Mouse (Mus musculus) CH12F3 (cell line): ENCODE measurements around the gene Hoxd12.

Experiments
- in situ Hi-C: fragments of 300-500 bp; cut with MboI; formaldehyde crosslinking; loops from 2 replicates; pipeline ENCODE4 v1.14.3; 2020; ENCODE audit warnings: low sequenced_read_pairs

Gene Hoxd12

GRCm38 (mm10) chr2:74674881-74675665 lies at the start of gene Hoxd12:
Gene Hoxd12 (plus strand): TSS chr2:74675013.
- in situ Hi-C loops, result loop anchor here (25.0 kb wide), 2 partner anchors 613 to 637 kb away; no protein-coding TSS in a partner anchor

- in situ Hi-C loops, result no loop called here
Observed at GRCm38 (mm10) chr2:74635412-74635811, 39.4 kb upstream of the Hoxd12 start.

GRCm38 (mm10) chr2:74642431-74642830 lies 32.4 kb upstream of the Hoxd12 start:
- in situ Hi-C loops, result no loop called here

- in situ Hi-C loops, result no loop called here
Observed at GRCm38 (mm10) chr2:74645631-74646030, 29.2 kb upstream of the Hoxd12 start.

- in situ Hi-C loops, result no loop called here
Observed at GRCm38 (mm10) chr2:74647082-74647864, 27.5 kb upstream of the Hoxd12 start.

- in situ Hi-C loops, result loop anchor here (25.0 kb wide), 1 partner anchor 591 kb away; no protein-coding TSS in a partner anchor
Observed at GRCm38 (mm10) chr2:74652996-74653340, 21.8 kb upstream of the Hoxd12 start.

GRCm38 (mm10) chr2:74653781-74654535 lies 20.9 kb upstream of the Hoxd12 start:
- in situ Hi-C loops, result loop anchor here (25.0 kb wide), 1 partner anchor 592 kb away; no protein-coding TSS in a partner anchor

GRCm38 (mm10) chr2:74654743-74655419 lies 19.9 kb upstream of the Hoxd12 start:
- in situ Hi-C loops, result loop anchor here (25.0 kb wide), 1 partner anchor 593 kb away; no protein-coding TSS in a partner anchor

GRCm38 (mm10) chr2:74655420-74655781 lies 19.4 kb upstream of the Hoxd12 start:
- in situ Hi-C loops, result loop anchor here (25.0 kb wide), 1 partner anchor 593 kb away; no protein-coding TSS in a partner anchor

- in situ Hi-C loops, result loop anchor here (25.0 kb wide), 1 partner anchor 594 kb away; no protein-coding TSS in a partner anchor
Observed at GRCm38 (mm10) chr2:74655821-74656631, 18.8 kb upstream of the Hoxd12 start.

- in situ Hi-C loops, result loop anchor here (25.0 kb wide), 1 partner anchor 594 kb away; no protein-coding TSS in a partner anchor
Observed at GRCm38 (mm10) chr2:74656632-74657021, 18.2 kb upstream of the Hoxd12 start.

GRCm38 (mm10) chr2:74657251-74658023 lies 17.4 kb upstream of the Hoxd12 start:
- in situ Hi-C loops, result loop anchor here (25.0 kb wide), 1 partner anchor 595 kb away; no protein-coding TSS in a partner anchor

- in situ Hi-C loops, result loop anchor here (25.0 kb wide), 1 partner anchor 596 kb away; no protein-coding TSS in a partner anchor
Observed at GRCm38 (mm10) chr2:74658024-74658666, 16.7 kb upstream of the Hoxd12 start.

GRCm38 (mm10) chr2:74658667-74659371 lies 16.0 kb upstream of the Hoxd12 start:
- in situ Hi-C loops, result loop anchor here (25.0 kb wide), 1 partner anchor 597 kb away; no protein-coding TSS in a partner anchor

GRCm38 (mm10) chr2:74659507-74660005 lies 15.3 kb upstream of the Hoxd12 start, which contains the start of gene Evx2:
Gene Evx2 (minus strand): TSS chr2:74659557.
- in situ Hi-C loops, result loop anchor here (10.0 to 25.0 kb wide), 2 partner anchors 365 to 597 kb away; no protein-coding TSS in a partner anchor

- in situ Hi-C loops, result loop anchor here (10.0 to 25.0 kb wide), 2 partner anchors 366 to 598 kb away; no protein-coding TSS in a partner anchor
Observed at GRCm38 (mm10) chr2:74660421-74661375, 14.1 kb upstream of the Hoxd12 start.
